Mouse (Mus musculus) liver, embryonic 12.5 days (tissue): ENCODE results near the gene Lyst. TPM values are rescaled to one million over a fixed set of nuclear protein-coding genes. Genes with fewer than 3 reads are reported as not detected.

Source experiments
- ATAC-seq: fragments of 200-750 bp; cut with Nextera tagmentation; 2 replicates; pipeline ENCODE4 v1.8.0; 2017; ENCODE audit warnings: moderate number of reproducible peaks, mild to moderate bottlenecking, moderate library complexity
- H3K27ac ChIP-seq: fragments of 300-500 bp; sonication (generic); 2 replicates; pipeline ENCODE4 v1.5.1; 2016; ENCODE audit warnings: mild to moderate bottlenecking
- H3K27me3 ChIP-seq: fragments of 300-500 bp; sonication (generic); replicated peaks from 2 replicates; pipeline ENCODE4 v1.6.1; 2016; ENCODE audit warnings: mild to moderate bottlenecking, moderate library complexity
- H3K36me3 ChIP-seq: fragments of 300-500 bp; sonication (generic); 2 replicates; pipeline ENCODE4 v1.6.1; 2016; ENCODE audit warnings: mild to moderate bottlenecking, moderate library complexity
- H3K4me1 ChIP-seq: fragments of 300-500 bp; sonication (generic); 2 replicates; pipeline ENCODE4 v1.6.1; 2016
- H3K4me2 ChIP-seq: fragments of 300-500 bp; sonication (generic); 2 replicates; pipeline ENCODE4 v1.6.1; 2016; ENCODE audit warnings: mild to moderate bottlenecking, moderate library complexity
- H3K4me3 ChIP-seq: fragments of 300-500 bp; sonication (generic); 2 replicates; pipeline ENCODE4 v1.5.1; 2016; ENCODE audit warnings: mild to moderate bottlenecking, moderate library complexity
- H3K9ac ChIP-seq: fragments of 300-500 bp; sonication (generic); 2 replicates; pipeline ENCODE4 v1.6.1; 2016; ENCODE audit warnings: mild to moderate bottlenecking, moderate library complexity
- H3K9me3 ChIP-seq: fragments of 300-500 bp; sonication (generic); replicated peaks from 2 replicates; pipeline ENCODE4 v1.6.1; 2016; ENCODE audit warnings: mild to moderate bottlenecking, moderate library complexity
- WGBS: fragments of 180-500 bp; shearing (Covaris S2); methylation state at CpG from one replicate; pipeline ENCODE4 v1.1.7; 2016; ENCODE audit not compliant: insufficient replicate concordance; 5-methylcytosine and 5-hydroxymethylcytosine counted together
- polyA plus RNA-seq: library from polyadenylated mRNA; unstranded; fragments of >200 nt; fragmentation: Nextera tagmentation; extraction: Ambion mirVana; gene quantifications from 2 replicates; pipeline ENCODE4 v1.2.1, GENCODE M21; 2016

The Lyst gene
- polyA plus RNA-seq, 1 experiment from 2014 or later, result 1.9 TPM

- Histone ChIP-seq H3K27me3 (no peaks in the 10 kb centered on the region), H3K4me3 (no peak overlapping the region), H3K4me1 (no peaks in the 10 kb centered on the region), H3K27ac (no peak overlapping the region), H3K4me2 (no peak overlapping the region), H3K36me3 (no peaks in the 10 kb centered on the region), H3K9ac (no peak overlapping the region), H3K9me3 (no peaks in the 10 kb centered on the region)
- WGBS, result 34% methylated on average over 2 of the region's 2 CpGs
- ATAC-seq, result no peak
These were observed 31.9 kb upstream of the Lyst start for GRCm38 (mm10) chr13:13558251-13558650.

- Histone ChIP-seq H3K36me3 (no peaks in the 10 kb centered on the region), H3K4me3 (no peak overlapping the region), H3K9ac (no peak overlapping the region), H3K27me3 (no peaks in the 10 kb centered on the region), H3K9me3 (no peaks in the 10 kb centered on the region), H3K4me2 (no peak overlapping the region), H3K4me1 (no peaks in the 10 kb centered on the region), H3K27ac (no peak overlapping the region)
- WGBS, result 56% methylated on average over 5 of the region's 5 CpGs
- no peak for ATAC-seq
These were observed 31.3 kb upstream of the Lyst start for GRCm38 (mm10) chr13:13558900-13559299.

GRCm38 (mm10) chr13:13562571-13562970, 27.6 kb upstream of the Lyst start:
- no peak overlapping the region for H3K9ac ChIP-seq
- H3K4me2 ChIP-seq, result no peak overlapping the region
- no peak overlapping the region for H3K27ac ChIP-seq
- WGBS, result 78% methylated on average over 6 of the region's 6 CpGs
- no peaks in the 10 kb centered on the region for H3K4me1 ChIP-seq
- H3K36me3 ChIP-seq, result no peaks in the 10 kb centered on the region
- no peak overlapping the region for H3K4me3 ChIP-seq
- no peak for ATAC-seq
- no peaks in the 10 kb centered on the region for H3K27me3 ChIP-seq
- H3K9me3 ChIP-seq, result no peaks in the 10 kb centered on the region

- H3K4me3 ChIP-seq, result no peak overlapping the region
These were observed 26.1 kb upstream of the Lyst start for GRCm38 (mm10) chr13:13564116-13564515.

GRCm38 (mm10) chr13:13564541-13564940, 25.7 kb upstream of the Lyst start:
- Histone ChIP-seq H3K9ac (no peak overlapping the region), H3K27me3 (no peaks in the 10 kb centered on the region), H3K27ac (no peak overlapping the region), H3K9me3 (no peaks in the 10 kb centered on the region), H3K4me1 (peaks cover 14% of the 10 kb centered on the region), H3K36me3 (no peaks in the 10 kb centered on the region), H3K4me3 (no peak overlapping the region), H3K4me2 (no peak overlapping the region)
- no peak for ATAC-seq
- 44% methylated on average over 4 of the region's 4 CpGs for WGBS

More at GRCm38 (mm10) chr13:13564116-13564515, 26.1 kb upstream of the Lyst start:
- WGBS, result 52% methylated on average over 2 of the region's 2 CpGs
- H3K27ac ChIP-seq, result no peak overlapping the region
- no peak overlapping the region for H3K9ac ChIP-seq
- no peaks in the 10 kb centered on the region for H3K36me3 ChIP-seq
- no peaks in the 10 kb centered on the region for H3K27me3 ChIP-seq
- no peaks in the 10 kb centered on the region for H3K9me3 ChIP-seq
- ATAC-seq, result no peak
- peaks cover 10% of the 10 kb centered on the region for H3K4me1 ChIP-seq
- H3K4me2 ChIP-seq, result no peak overlapping the region

- Histone ChIP-seq H3K9me3 (no peaks in the 10 kb centered on the region), H3K4me1 (peaks cover 19% of the 10 kb centered on the region), H3K27me3 (no peaks in the 10 kb centered on the region), H3K4me3 (no peak overlapping the region), H3K4me2 (no peak overlapping the region), H3K27ac (no peak overlapping the region), H3K36me3 (no peaks in the 10 kb centered on the region), H3K9ac (no peak overlapping the region)
- ATAC-seq, result no peak
- WGBS, result 73% methylated on average over 6 of the region's 6 CpGs
These were observed 22.6 kb upstream of the Lyst start for GRCm38 (mm10) chr13:13567640-13568039.

- H3K9ac ChIP-seq, result no peak overlapping the region
- H3K27ac ChIP-seq, result no peak overlapping the region
- peak; percentile 68 for ATAC-seq
These were observed 21.4 kb upstream of the Lyst start for GRCm38 (mm10) chr13:13568824-13569223.

GRCm38 (mm10) chr13:13569603-13570002, 20.6 kb upstream of the Lyst start:
- peak; percentile 78 for ATAC-seq
- Histone ChIP-seq H3K27me3 (no peaks in the 10 kb centered on the region), H3K9ac (no peak overlapping the region), H3K4me2 (no peak overlapping the region), H3K4me3 (no peak overlapping the region), H3K27ac (no peak overlapping the region), H3K4me1 (peaks cover 19% of the 10 kb centered on the region), H3K36me3 (no peaks in the 10 kb centered on the region), H3K9me3 (no peaks in the 10 kb centered on the region)

More at GRCm38 (mm10) chr13:13568824-13569223, 21.4 kb upstream of the Lyst start:
- H3K36me3 ChIP-seq, result no peaks in the 10 kb centered on the region
- H3K4me3 ChIP-seq, result no peak overlapping the region
- H3K4me2 ChIP-seq, result no peak overlapping the region
- no peaks in the 10 kb centered on the region for H3K27me3 ChIP-seq
- peaks cover 19% of the 10 kb centered on the region for H3K4me1 ChIP-seq
- no peaks in the 10 kb centered on the region for H3K9me3 ChIP-seq
- 23% methylated on average over 1 of the region's 1 CpGs for WGBS

GRCm38 (mm10) chr13:13572060-13572835, 17.9 kb upstream of the Lyst start:
- Histone ChIP-seq H3K4me3 (no peak overlapping the region), H3K4me2 (no peak overlapping the region), H3K9ac (no peak overlapping the region), H3K27ac (no peak overlapping the region), H3K4me1 (peaks cover 19% of the 10 kb centered on the region), H3K27me3 (0 out of 2 replicates have a peak, but pooled peaks cover 3% of the 10 kb centered on the region), H3K9me3 (no peaks in the 10 kb centered on the region), H3K36me3 (no peaks in the 10 kb centered on the region)
- no peak for ATAC-seq
- 70% methylated on average over 10 of the region's 10 CpGs for WGBS

GRCm38 (mm10) chr13:13572941-13573340, 17.3 kb upstream of the Lyst start:
- Histone ChIP-seq H3K9me3 (no peaks in the 10 kb centered on the region), H3K4me1 (peaks cover 19% of the 10 kb centered on the region), H3K9ac (no peak overlapping the region), H3K27me3 (0 out of 2 replicates have a peak, but pooled peaks cover 3% of the 10 kb centered on the region), H3K4me3 (no peak overlapping the region), H3K27ac (no peak overlapping the region), H3K36me3 (no peaks in the 10 kb centered on the region), H3K4me2 (no peak overlapping the region)
- WGBS, result 65% methylated on average over 2 of the region's 2 CpGs
- no peak for ATAC-seq

GRCm38 (mm10) chr13:13573572-13574257, 16.5 kb upstream of the Lyst start:
- 0 out of 2 replicates have a peak, but pooled peaks cover 3% of the 10 kb centered on the region for H3K27me3 ChIP-seq
- no peaks in the 10 kb centered on the region for H3K36me3 ChIP-seq
- WGBS, result 45% methylated on average over 5 of the region's 5 CpGs
- H3K4me1 ChIP-seq, result peaks cover 13% of the 10 kb centered on the region
- no peak overlapping the region for H3K9ac ChIP-seq
- no peak overlapping the region for H3K4me2 ChIP-seq
- H3K9me3 ChIP-seq, result no peaks in the 10 kb centered on the region
- no peak overlapping the region for H3K4me3 ChIP-seq
- no peak for ATAC-seq
- no peak overlapping the region for H3K27ac ChIP-seq

GRCm38 (mm10) chr13:13574258-13574870, 15.8 kb upstream of the Lyst start:
- Histone ChIP-seq H3K27me3 (0 out of 2 replicates have a peak, but pooled peaks cover 3% of the 10 kb centered on the region), H3K9ac (no peak overlapping the region), H3K4me3 (no peak overlapping the region), H3K4me2 (no peak overlapping the region), H3K4me1 (peaks cover 6% of the 10 kb centered on the region; the same call in 1 of the 2 replicates), H3K36me3 (no peaks in the 10 kb centered on the region), H3K9me3 (no peaks in the 10 kb centered on the region), H3K27ac (no peak overlapping the region)
- WGBS, result 75% methylated on average over 8 of the region's 8 CpGs
- no peak for ATAC-seq
